Mouse (Mus musculus) MEL (cell line): ENCODE results near the gene Klf13. TPM values are rescaled to one million over a fixed set of nuclear protein-coding genes. Genes with fewer than 3 reads are reported as not detected.

Experiments
- DNase-seq: peaks from one replicate; pipeline ENCODE4 v3.0.0; 2011; ENCODE audit warnings: low read depth, low spot score
- H3K27ac ChIP-seq: 2 replicates; pipeline ENCODE4 v1.5.1; 2012; ENCODE audit warnings: low read depth, mild to moderate bottlenecking, control low read depth, low read length, moderate library complexity; ENCODE audit not compliant: control insufficient read depth
- H3K27me3 ChIP-seq, 2 experiments: fragments of 150-350 bp in 1 of 2; sonication (generic) in 1 of 2; 2 replicates each; pipeline ENCODE4 v1.6.1; 2012; ENCODE audit warnings: low read length in 2 of 2, mild to moderate bottlenecking in 2 of 2, improper control_type of control experiment in 1 of 2, moderate library complexity in 1 of 2; ENCODE audit not compliant: insufficient read depth in 2 of 2, control insufficient read depth in 1 of 2
- H3K36me3 ChIP-seq, 2 experiments: 2 replicates each; pipeline ENCODE4 v1.6.1; 2012 to 2014; ENCODE audit warnings: low read length in 2 of 2, improper control_type of control experiment in 1 of 2, inconsistent platforms in 1 of 2, mild to moderate bottlenecking in 1 of 2; ENCODE audit not compliant: insufficient read depth in 2 of 2, control insufficient read depth in 1 of 2
- H3K4me1 ChIP-seq, 2 experiments: fragments of 150-350 bp in 1 of 2; sonication (generic) in 1 of 2; 2 replicates each; pipeline ENCODE4 v1.6.1; 2012; ENCODE audit warnings: low read length in 2 of 2, improper control_type of control experiment in 1 of 2, mild to moderate bottlenecking in 1 of 2; ENCODE audit not compliant: insufficient read depth in 2 of 2, control insufficient read depth in 1 of 2
- H3K4me3 ChIP-seq, 2 experiments: fragments of 150-350 bp in 1 of 2; sonication (generic) in 1 of 2; 2 replicates each; pipeline ENCODE4 v1.5.1; 2012; ENCODE audit warnings: low read depth in 2 of 2, low read length in 2 of 2, mild to moderate bottlenecking in 2 of 2, moderate library complexity in 2 of 2, control low read depth in 1 of 2, improper control_type of control experiment in 1 of 2; ENCODE audit not compliant: control insufficient read depth in 1 of 2, insufficient read depth in 1 of 2
- H3K79me2 ChIP-seq: 2 replicates; pipeline ENCODE4 v1.6.1; 2012; ENCODE audit warnings: mild to moderate bottlenecking, low read length, moderate library complexity; ENCODE audit not compliant: control insufficient read depth, poor library complexity, insufficient read depth
- H3K9ac ChIP-seq: 2 replicates; pipeline ENCODE4 v1.6.1; 2012; ENCODE audit warnings: low read depth, mild to moderate bottlenecking, control low read depth, low read length, moderate library complexity; ENCODE audit not compliant: control insufficient read depth, poor library complexity, severe bottlenecking
- H3K9me3 ChIP-seq: fragments of 150-350 bp; sonication (generic); replicated peaks from 2 replicates; pipeline ENCODE4 v1.6.1; 2012; ENCODE audit warnings: mild to moderate bottlenecking, low read length, improper control_type of control experiment, moderate library complexity; ENCODE audit not compliant: insufficient read depth
- BHLHE40 ChIP-seq: IDR thresholded peaks from 2 replicates; pipeline ENCODE4 v1.6.1; 2012; ENCODE audit warnings: low read depth, mild to moderate bottlenecking, inconsistent platforms, low read length, improper control_type of control experiment, borderline replicate concordance
- CHD2 ChIP-seq: IDR thresholded peaks from 2 replicates; pipeline ENCODE4 v1.6.1; 2011; ENCODE audit warnings: low read length, improper control_type of control experiment
- CTCF ChIP-seq, 3 experiments: IDR thresholded peaks in 2 of 3; conservative IDR thresholded peaks in 1 of 3; 2 replicates each; pipeline ENCODE4 v1.5.1; 2011 to 2012; ENCODE audit warnings: low read length in 3 of 3, low read depth in 2 of 3, mild to moderate bottlenecking in 2 of 3, improper control_type of control experiment in 1 of 3, inconsistent platforms in 1 of 3, mixed read lengths in 1 of 3, moderate library complexity in 1 of 3; ENCODE audit not compliant: control insufficient read depth in 1 of 3, insufficient read depth in 1 of 3, poor library complexity in 1 of 3, severe bottlenecking in 1 of 3
- GATA1 ChIP-seq: IDR thresholded peaks from 2 replicates; pipeline ENCODE4 v1.6.1; 2011; ENCODE audit warnings: low read depth, low read length, improper control_type of control experiment
- HCFC1 ChIP-seq: IDR thresholded peaks from 2 replicates; pipeline ENCODE4 v1.6.1; 2012; ENCODE audit warnings: low read depth, mild to moderate bottlenecking, inconsistent platforms, low read length, improper control_type of control experiment, moderate library complexity
- MAZ ChIP-seq: IDR thresholded peaks from 2 replicates; pipeline ENCODE4 v1.6.1; 2012; ENCODE audit warnings: low read depth, mild to moderate bottlenecking, inconsistent platforms, low read length, improper control_type of control experiment
- MEF2A ChIP-seq: IDR thresholded peaks from 2 replicates; pipeline ENCODE4 v1.6.1; 2014; ENCODE audit warnings: low read depth, mild to moderate bottlenecking, inconsistent platforms, low read length, improper control_type of control experiment; ENCODE audit not compliant: poor library complexity, insufficient replicate concordance, severe bottlenecking; ENCODE audit errors: extremely low read depth
- MXI1 ChIP-seq: IDR thresholded peaks from 2 replicates; pipeline ENCODE4 v1.6.1; 2011; ENCODE audit warnings: mild to moderate bottlenecking, low read depth, low read length, improper control_type of control experiment
- MYB ChIP-seq: IDR thresholded peaks from 2 replicates; pipeline ENCODE4 v1.6.1; 2011; ENCODE audit warnings: mild to moderate bottlenecking, low read depth, low read length, improper control_type of control experiment
- MYC ChIP-seq: IDR thresholded peaks from 2 replicates; pipeline ENCODE4 v1.6.1; 2011; ENCODE audit warnings: low read depth, mild to moderate bottlenecking, low read length, improper control_type of control experiment, moderate library complexity
- NELFE ChIP-seq: IDR thresholded peaks from 2 replicates; pipeline ENCODE4 v1.6.1; 2011; ENCODE audit warnings: low read depth, low read length, improper control_type of control experiment
- NRF1 ChIP-seq: IDR thresholded peaks from 2 replicates; pipeline ENCODE4 v1.6.1; 2014; ENCODE audit warnings: low read depth, mild to moderate bottlenecking, inconsistent platforms, low read length, improper control_type of control experiment, moderate library complexity; ENCODE audit not compliant: poor library complexity, insufficient read depth, severe bottlenecking
- POLR2A ChIP-seq, 2 experiments: IDR thresholded peaks; 2 replicates each; pipeline ENCODE4 v1.6.1; 2011 to 2012; ENCODE audit warnings: low read length in 2 of 2, mild to moderate bottlenecking in 2 of 2, control low read depth in 1 of 2, improper control_type of control experiment in 1 of 2, low read depth in 1 of 2, moderate library complexity in 1 of 2; ENCODE audit not compliant: control insufficient read depth in 1 of 2, insufficient read depth in 1 of 2, poor library complexity in 1 of 2
- POLR2AphosphoS5 ChIP-seq: IDR thresholded peaks from 2 replicates; pipeline ENCODE4 v1.6.1; 2012; ENCODE audit warnings: low read depth, borderline replicate concordance, mild to moderate bottlenecking, inconsistent platforms, low read length, moderate library complexity, mixed read lengths
- SIN3A ChIP-seq: IDR thresholded peaks from 2 replicates; pipeline ENCODE4 v1.6.1; 2012; ENCODE audit warnings: low read length, improper control_type of control experiment, inconsistent platforms
- SMC3 ChIP-seq: IDR thresholded peaks from 2 replicates; pipeline ENCODE4 v1.6.1; 2011; ENCODE audit warnings: low read depth, low read length, improper control_type of control experiment
- TBP ChIP-seq: IDR thresholded peaks from 2 replicates; pipeline ENCODE4 v1.8.0; 2011; ENCODE audit warnings: low read depth, low read length, improper control_type of control experiment
- USF1 ChIP-seq: IDR thresholded peaks from 2 replicates; pipeline ENCODE4 v1.6.1; 2014; ENCODE audit warnings: low read depth, mild to moderate bottlenecking, inconsistent platforms, low read length, improper control_type of control experiment, moderate library complexity
- ZKSCAN1 ChIP-seq: IDR thresholded peaks from 2 replicates; pipeline ENCODE4 v1.6.1; 2012; ENCODE audit warnings: low read depth, mild to moderate bottlenecking, inconsistent platforms, low read length, improper control_type of control experiment, moderate library complexity
- ZMIZ1 ChIP-seq: IDR thresholded peaks from 2 replicates; pipeline ENCODE4 v1.6.1; 2012; ENCODE audit warnings: low read depth, mild to moderate bottlenecking, inconsistent platforms, low read length, improper control_type of control experiment, moderate library complexity
- ZNF384 ChIP-seq: IDR thresholded peaks from 2 replicates; pipeline ENCODE4 v1.6.1; 2012; ENCODE audit warnings: low read depth, mild to moderate bottlenecking, inconsistent platforms, low read length, improper control_type of control experiment
- polyA plus RNA-seq, 2 experiments: library from polyadenylated mRNA; stranded (reverse) in 1 of 2; unstranded in 1 of 2; fragments of >175 nt in 1 of 2; fragments of >200 nt in 1 of 2; gene quantifications; 2 replicates each; pipeline versions ENCODE4 v1.2.1 to v1.2.4; 2012; ENCODE audit warnings: low replicate concordance in 2 of 2, low read depth in 1 of 2; ENCODE audit not compliant: insufficient read length in 2 of 2, insufficient read depth in 1 of 2, missing spikeins in 1 of 2
- total RNA-seq: library from RNA; depleted of rRNA; stranded (reverse); fragments of 300-350 nt; gene quantifications from 2 replicates; pipeline ENCODE4 v1.2.3, GENCODE M21; 2012

Klf13 gene
- total and polyA plus RNA-seq, 3 experiments: 21.6 to 118 (median 26.9) TPM

DNA sequence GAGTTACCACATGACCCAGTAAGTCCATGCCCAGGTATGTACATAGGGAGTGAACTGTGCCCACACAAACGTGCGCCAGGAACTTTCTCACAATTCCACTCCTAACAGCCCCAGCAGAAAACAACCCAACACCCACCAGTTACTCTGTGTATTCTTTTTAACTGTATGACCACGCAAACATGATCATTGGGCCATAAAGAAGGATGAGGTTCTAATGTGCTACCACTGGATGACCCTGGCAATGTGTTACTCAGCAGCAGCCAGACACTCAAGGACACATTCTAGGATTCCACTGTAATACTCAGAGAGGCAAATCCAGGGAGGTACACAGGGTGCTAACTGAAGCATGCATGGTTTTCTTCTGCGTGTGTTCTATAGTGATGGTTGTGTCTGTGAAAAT, 72.8 kb downstream of the Klf13 start:
- Histone ChIP-seq H3K9me3 (no peaks in the 10 kb centered on the region), H3K4me3 (no peak overlapping the region), H3K4me1 (peaks cover 3 to 10% of the 10 kb centered on the region in 2 experiments; a peak in 3 of 4 replicates), H3K79me2 (no peaks in the 10 kb centered on the region), H3K9ac (no peak overlapping the region), H3K27ac (no peak overlapping the region), H3K27me3 (no peaks in the 10 kb centered on the region), H3K36me3 (peaks cover 0 to 13% of the 10 kb centered on the region in 2 experiments; a peak in 2 of 4 replicates)
- TF ChIP-seq MYC (no peak), ZKSCAN1 (no peak), ZMIZ1 (no peak), BHLHE40 (no peak), POLR2A (IDR thresholded peaks at IDR 0.05; ENCODE audit: control insufficient read depth in 1 of 2, insufficient read depth in 1 of 2, low read depth in 1 of 2, low read length in 2 of 2, poor library complexity in 1 of 2) (no peak), MAZ (no peak), USF1 (no peak), SIN3A (no peak), MEF2A (no peak), CTCF (IDR thresholded peaks at IDR 0.05 in 2 of 3, conservative IDR thresholded peaks at IDR 0.05 in 1 of 3; ENCODE audit: control insufficient read depth in 1 of 3, insufficient read depth in 1 of 3, low read depth in 2 of 3, low read length in 3 of 3, poor library complexity in 1 of 3, severe bottlenecking in 1 of 3) (no peak), NELFE (no peak), SMC3 (no peak), POLR2AphosphoS5 (no peak), HCFC1 (no peak), MXI1 (no peak), ZNF384 (no peak), MYB (no peak), NRF1 (no peak), GATA1 (no peak), TBP (no peak)
- no peak for DNase-seq

DNA sequence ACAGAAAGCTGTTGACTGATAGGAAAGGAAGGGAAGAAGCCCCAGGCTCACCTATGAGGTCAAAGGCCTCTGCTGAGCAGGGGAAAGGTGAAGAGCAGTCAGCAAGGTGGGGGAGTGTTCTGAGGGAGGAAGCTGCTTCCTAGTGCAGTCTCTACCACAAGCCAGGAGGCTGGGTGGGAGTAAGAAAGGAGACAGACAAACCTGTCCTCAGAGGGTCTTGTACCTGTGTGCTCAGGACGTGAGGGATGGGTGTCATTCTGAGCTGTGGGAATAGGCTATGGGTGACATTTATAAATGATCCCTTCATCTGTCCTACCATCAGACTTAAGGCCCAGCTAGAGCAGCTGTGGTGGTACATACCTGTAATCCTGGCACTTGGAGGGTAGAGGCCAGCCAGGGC, 75.7 kb downstream of the Klf13 start:
- H3K9me3 ChIP-seq: no peaks in the 10 kb centered on the region
- H3K27me3 ChIP-seq: no peaks in the 10 kb centered on the region
- H3K9ac ChIP-seq: no peak overlapping the region
- no peak overlapping the region for H3K4me3 ChIP-seq
- H3K27ac ChIP-seq: no peak overlapping the region
- H3K4me1 ChIP-seq: peaks cover 0 to 7% of the 10 kb centered on the region in 2 experiments; a peak in 1 of 4 replicates
- no peak for DNase-seq
- no peaks in the 10 kb centered on the region; the same call in 1 of the 2 replicates for H3K79me2 ChIP-seq
- peaks cover 0 to 4% of the 10 kb centered on the region in 2 experiments; a peak in 2 of 4 replicates for H3K36me3 ChIP-seq
- TF ChIP-seq CHD2: no peak
